Mouse (Mus musculus) heart, postnatal 10 days (tissue): ENCODE data around the gene Mns1. TPM values are rescaled to one million over a fixed set of nuclear protein-coding genes. Genes with fewer than 3 reads are reported as not detected.
A peak's percentile ranks its signal among the peaks of the same experiment; 100 is the strongest.

Experiments used
- DNase-seq, 2 experiments: peaks; one replicate each; pipeline ENCODE4 v3.0.0; 2021
- intact Hi-C: fragments of 180-260 bp; cut with DNase I; formaldehyde crosslinking; loops from one replicate; pipeline ENCODE4 v1.15.1; 2025
- microRNA-seq, 2 experiments: library from miRNA; unstranded; fragments of <30 nt; microRNA quantifications; one replicate each; pipeline ENCODE4 v1.2.0; 2022
- total RNA-seq, 2 experiments: library from RNA; stranded (reverse); gene quantifications; 2 replicates each; pipeline ENCODE4 v1.2.3; 2021

Gene Mns1
- total RNA-seq, 2 experiments from 2014 or later, result 0.72 to 0.87 TPM

DNA sequence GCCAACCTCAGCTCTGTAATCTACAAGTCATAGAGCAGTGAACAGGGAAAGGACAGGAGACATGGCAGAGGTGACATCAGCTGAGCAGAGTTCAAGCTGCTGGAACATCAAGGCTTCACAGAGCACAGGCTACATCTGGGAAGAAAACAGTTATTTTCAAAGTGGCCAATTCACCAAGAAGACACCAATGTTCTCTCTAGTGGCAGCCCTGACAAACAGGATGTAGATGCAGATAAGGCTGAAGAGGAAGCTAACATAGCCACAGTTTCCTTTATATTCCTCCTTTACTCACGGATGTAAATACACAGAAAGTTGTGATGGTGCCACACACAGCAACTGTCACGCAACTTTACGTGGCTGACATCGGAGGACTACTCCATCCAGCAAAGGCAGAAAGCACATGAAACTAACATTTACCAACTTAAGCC is 28.0 kb downstream of the Mns1 start:
- DNase-seq, result no peak
- intact Hi-C loops, result no loop called here

DNA sequence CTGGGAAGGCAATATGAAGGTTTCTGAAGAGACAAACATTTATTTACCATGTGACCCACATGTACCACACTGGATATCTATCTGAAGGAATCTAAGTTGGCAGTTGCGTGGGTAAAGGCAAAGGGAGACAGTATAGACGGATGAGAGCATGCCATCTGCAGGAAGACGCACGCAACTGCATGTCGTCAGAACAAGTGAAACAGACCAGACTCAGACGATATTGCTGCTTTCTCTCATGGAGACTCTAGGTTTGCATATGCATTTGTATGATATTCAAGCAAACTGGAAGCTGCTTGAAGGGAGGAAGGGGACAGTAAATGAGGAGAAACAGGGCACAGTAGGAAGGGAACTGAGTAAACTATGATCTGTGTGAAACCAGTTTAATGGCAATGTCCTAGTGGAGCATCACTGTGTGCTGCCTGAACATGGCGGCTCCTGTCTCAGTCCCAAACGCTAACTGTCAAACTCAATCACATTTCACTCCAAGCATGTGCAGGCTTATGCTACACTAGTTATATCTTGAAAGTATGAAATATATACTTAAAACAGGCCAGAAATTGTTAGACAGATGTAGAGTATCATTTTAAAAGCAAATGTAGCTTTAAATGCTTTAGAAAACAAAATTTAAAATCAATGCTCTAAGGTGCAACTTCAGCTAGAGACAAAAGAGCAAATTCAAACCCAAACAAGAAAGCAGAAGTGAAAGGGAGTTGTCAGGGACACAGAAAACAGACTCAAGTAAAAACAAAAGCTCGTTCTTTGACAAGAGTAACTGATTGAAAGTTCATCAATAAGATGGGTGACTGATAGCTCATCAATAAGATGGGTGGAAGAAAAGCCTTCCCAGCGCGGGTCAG is 30.0 kb downstream of the Mns1 start:
- DNase-seq, result peak; percentile 12 to 40
- intact Hi-C loops, result no loop called here

- DNase-seq, result no peak
- intact Hi-C loops, result no loop called here
Observed at GRCm38 (mm10) chr9:72468616-72469015, 30.8 kb downstream of the Mns1 start.

DNA sequence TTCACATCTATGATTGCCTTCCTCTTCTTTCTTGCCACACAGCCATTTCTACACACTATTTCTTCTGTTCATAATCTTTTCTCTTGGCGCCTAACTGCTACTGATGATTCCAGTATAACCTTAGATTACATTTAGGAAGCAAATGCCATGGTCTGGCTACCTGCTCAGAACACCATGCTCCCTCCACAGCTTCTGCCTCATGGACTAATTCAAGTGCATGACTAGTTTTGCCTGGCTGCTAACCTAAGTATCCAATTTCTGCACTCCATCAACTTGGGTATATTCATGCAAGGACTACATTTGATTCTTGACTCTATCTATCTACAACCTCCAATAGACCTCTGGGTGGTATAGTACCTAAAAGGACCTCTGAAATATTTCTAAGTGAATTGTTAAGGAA is 32.0 kb downstream of the Mns1 start:
- DNase-seq, result no peak
- intact Hi-C loops, result no loop called here

- intact Hi-C loops, result no loop called here
- DNase-seq, result no peak
Observed at GRCm38 (mm10) chr9:72475511-72475910, 37.7 kb downstream of the Mns1 start.

DNA sequence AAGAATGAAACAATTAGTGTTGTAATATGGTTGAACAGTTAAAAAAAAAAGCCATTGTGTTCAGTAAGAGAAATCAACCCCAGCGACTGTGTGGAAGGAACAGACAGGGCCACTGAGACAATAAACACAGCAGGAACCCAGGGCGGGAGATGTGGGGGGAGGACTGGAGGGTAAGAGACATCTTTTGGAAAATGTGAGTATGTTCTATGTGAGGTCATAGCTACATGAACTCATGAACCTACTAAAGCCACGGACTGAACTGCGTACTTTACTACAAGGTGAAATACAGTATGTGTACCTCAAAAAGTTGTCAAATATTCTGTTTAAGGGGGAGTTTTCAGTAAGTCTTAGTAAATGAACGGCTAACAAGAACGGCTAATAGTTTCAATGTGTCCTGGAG is 39.5 kb downstream of the Mns1 start:
- DNase-seq, result no peak
- intact Hi-C loops, result no loop called here

DNA sequence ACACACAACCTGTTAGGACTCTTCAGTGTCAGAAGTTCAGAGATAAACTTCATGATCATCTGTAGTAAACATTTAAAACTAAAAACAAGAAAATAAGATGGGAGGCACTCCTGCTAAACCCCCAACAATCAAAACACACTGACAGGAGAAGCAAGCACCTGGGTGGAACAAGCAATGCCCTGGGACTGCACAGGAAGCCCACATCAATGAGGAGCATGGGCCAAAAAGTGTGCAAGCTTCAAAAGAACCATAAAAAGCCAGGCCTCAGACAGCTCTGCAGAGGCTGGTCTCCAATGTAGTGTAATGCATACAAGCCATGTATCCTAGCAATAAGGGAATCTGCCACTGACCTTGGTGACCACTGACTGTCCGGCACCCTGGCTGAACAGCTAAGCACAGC is 41.5 kb downstream of the Mns1 start:
- intact Hi-C loops, result no loop called here

DNA sequence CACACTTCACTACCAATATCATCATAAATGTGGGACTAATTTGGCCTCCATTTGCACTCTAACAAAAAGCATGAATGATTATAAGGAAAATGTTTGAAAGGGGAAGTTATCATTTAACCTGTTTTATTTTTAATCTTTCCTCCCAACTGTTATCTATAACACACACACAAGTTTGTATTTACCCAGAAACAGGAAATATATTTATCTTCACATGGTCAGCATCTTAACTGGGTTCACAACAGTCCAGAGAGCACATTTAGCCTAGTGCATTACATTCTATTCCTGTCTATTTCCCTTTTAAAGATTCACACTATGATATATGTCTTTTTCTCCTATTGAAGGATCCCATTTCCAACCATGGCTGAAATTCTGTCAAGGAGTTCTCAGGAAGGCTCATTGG is 50.7 kb downstream of the Mns1 start:
- no peak for DNase-seq
- intact Hi-C loops, result loop anchor here (5.0 kb wide), 1 partner anchor 1816 kb away; no protein-coding TSS in a partner anchor

More for the DNA sequence above, 41.5 kb downstream of the Mns1 start:
- no peak for DNase-seq

GRCm38 (mm10) chr9:72489131-72489530 is 51.3 kb downstream of the Mns1 start:
- no peak for DNase-seq
- intact Hi-C loops, result loop anchor here (5.0 kb wide), 1 partner anchor 1817 kb away; no protein-coding TSS in a partner anchor

DNA sequence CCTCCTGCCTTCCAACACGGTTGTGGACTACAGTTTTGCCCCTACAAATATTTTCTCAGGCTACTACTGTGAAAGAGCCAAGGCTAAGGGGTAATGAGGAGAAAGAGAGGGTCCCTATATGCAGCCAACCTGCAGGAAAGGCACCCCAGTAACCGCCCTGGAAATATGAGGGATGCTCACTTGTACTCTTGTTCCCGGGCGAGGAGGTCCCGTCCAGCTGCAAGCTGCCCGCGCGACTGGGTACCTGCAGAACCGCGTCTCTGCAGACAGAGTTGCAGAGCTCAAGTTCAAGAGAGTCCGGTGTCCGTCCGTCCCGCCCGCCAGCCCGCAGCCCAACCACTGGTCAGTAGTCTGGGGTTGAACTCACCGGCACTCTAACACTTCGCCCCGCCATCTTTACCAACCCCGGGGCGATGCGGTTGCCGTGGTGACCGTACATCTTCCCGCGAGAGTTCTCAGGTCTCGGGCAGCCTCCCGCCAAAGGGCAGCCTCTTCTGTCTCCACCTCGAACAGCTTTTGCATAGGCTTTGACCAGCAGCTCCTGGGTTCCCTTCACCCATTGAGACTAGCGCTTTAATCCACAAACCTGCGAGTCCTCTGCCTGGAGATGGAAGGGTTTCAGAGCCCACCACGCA is 53.9 kb downstream of the Mns1 start:
- DNase-seq, result peak; percentile 95 to 96
- intact Hi-C loops, result no loop called here

- no peak for DNase-seq
- intact Hi-C loops, result no loop called here
Observed at GRCm38 (mm10) chr9:72492194-72492565, 54.4 kb downstream of the Mns1 start, which contains the start of gene Tex9. Gene Tex9 (minus strand): TSS chr9:72492212.

- intact Hi-C loops, result no loop called here
- DNase-seq, result no peak
Observed at GRCm38 (mm10) chr9:72493465-72493864, 55.7 kb downstream of the Mns1 start.

- intact Hi-C loops, result no loop called here
- DNase-seq, result no peak
Observed at GRCm38 (mm10) chr9:72493984-72494685, 56.3 kb downstream of the Mns1 start.

DNA sequence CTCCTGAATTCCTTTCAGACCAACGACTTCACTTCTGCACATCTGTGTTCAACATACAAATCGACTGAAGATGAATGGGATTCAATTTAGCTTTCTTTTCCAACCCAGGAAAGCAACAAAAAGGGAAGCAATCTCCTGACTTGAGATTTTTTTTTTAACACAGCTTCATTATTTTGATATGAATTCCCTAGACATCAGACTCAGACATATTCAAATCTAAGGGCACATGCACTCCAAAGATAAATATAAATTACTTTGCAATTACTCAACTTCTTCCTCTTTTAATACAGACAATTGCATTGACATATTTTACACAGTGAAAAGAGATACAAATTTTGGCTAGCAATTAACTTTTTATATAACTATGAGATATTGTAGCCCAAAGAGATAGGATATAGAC is 58.9 kb downstream of the Mns1 start:
- no peak for DNase-seq
- intact Hi-C loops, result no loop called here

DNA sequence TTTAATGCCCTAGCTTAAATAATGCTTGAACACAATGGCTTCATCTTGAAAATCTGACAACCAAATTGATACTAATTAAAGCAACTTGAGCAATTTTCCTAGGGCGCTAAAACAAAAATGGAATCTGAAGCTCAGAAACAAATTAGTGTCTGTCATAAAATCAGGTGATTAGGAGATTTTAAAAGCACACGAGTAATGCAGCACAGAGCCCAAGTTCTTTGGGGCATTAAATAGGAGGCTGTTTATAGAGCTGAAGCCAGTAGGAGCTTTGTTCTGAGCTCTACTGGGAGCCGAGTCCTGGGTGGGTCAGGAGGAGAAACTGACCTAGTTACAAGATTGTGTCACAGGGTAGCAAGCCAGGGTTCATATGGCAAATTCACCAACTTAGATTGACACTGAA is 59.4 kb downstream of the Mns1 start:
- intact Hi-C loops, result no loop called here
- DNase-seq, result no peak

Small RNAs within 50 kb of the gene (microRNA-seq; reads per million reads assigned to microRNA genes)
- 0 reads per million in 2 experiments for gene Gm28010

Other genes with a start within 250 kb of the Mns1 start
- gene Zfp280d, start 163.2 kb upstream of the Mns1 start, total RNA-seq, result 10 to 100 TPM; 29.4 to 34.2 TPM
- 1 to 10 TPM; 4.2 to 4.7 TPM for gene Tex9, start 54.2 kb downstream of the Mns1 start, total RNA-seq
- 10 to 100 TPM; 15.3 to 16.5 TPM for gene Rfx7, start 94.2 kb downstream of the Mns1 start, total RNA-seq
- 100 to 1,000 TPM; 490 to 566 TPM for gene Nedd4, start 224.3 kb downstream of the Mns1 start, total RNA-seq